Mouse (Mus musculus): ENCODE data around the gene Pomgnt2.

DNA sequence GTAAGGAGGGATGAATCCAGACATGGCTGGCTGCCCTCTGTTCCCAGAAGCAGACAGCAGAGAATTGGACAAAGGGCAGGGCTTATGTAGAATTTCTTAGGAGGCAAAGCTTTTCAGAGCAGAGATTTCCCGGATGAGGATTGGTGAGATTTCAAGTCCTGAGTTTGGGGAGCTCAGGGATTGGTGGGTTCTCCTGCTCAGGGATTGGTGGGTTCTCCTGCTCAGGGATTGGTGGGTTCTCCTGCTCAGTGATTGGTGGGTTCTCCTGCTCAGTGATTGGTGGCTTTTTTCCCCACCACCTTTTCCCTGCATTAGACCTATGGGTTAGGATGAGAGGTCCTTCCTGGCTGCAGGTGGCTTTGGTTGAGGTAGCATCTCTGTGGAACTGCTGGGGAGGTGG lies 60.0 kb downstream of the Pomgnt2 start:
- TF ChIP-seq CTCF (IDR thresholded peaks at IDR 0.05; ENCODE audit: borderline replicate concordance, control insufficient read depth, extremely low read depth, insufficient read depth, low read length, poor library complexity) (no peak), POLR2A (IDR thresholded peaks at IDR 0.05; ENCODE audit: control insufficient read depth, extremely low read depth, insufficient read depth, low read length, poor library complexity) (no peak)

Measured in thymus, adult 2 months (tissue).